Mouse (Mus musculus): ENCODE data around the gene Olfr153.
"Not testable (repeated sequence)": the region's sequence is repeated elsewhere in the genome, so short reads cannot be mapped to it uniquely, and the experiment has no call there.

Olfr153 gene

DNA sequence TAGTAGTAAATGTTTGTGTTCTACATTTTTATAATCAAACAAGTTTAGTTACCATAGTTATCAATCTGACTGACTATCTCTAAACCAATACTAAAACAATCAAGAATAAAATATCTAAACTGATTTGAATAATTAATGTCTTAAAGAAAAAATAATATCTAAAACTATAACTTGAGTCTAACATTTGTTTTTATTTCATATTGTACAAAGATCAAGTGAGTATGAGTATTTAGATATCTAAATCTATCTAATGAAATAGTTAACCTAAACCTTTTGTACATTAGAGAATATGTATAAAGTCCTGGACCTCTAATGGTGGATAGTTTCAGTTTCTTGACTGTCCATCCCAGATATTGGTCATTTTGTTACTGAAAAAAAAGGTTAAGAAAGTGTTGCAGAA, at the start of gene Olfr153:
TSS of gene Olfr153 (plus strand) at position 301 of the 400 bp plus-strand sequence.
- in situ Hi-C loops (cut with MboI; ENCODE audit: low sequenced_read_pairs), result no loop called here

DNA sequence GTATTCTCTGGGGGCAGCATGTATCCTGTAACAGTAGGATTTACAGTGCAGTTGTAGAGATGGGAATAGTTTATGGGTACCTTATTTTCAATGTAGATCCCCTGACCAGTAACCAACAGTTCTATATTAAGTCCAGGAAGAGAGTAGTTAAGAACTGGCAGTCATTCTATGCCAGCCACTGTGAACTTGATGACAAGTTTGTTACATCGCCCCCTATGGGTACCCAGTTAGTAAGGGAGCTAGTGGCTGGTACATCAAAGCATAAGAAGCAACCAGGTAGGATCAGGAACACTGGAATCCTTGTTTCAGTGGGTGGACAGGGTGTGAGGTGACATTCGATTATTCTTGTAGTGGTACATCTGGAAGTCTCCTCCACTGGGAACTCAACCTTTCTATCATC, 49.3 kb upstream of the Olfr153 start:
- in situ Hi-C loops (cut with MboI; ENCODE audit: low sequenced_read_pairs), result no loop called here

DNA sequence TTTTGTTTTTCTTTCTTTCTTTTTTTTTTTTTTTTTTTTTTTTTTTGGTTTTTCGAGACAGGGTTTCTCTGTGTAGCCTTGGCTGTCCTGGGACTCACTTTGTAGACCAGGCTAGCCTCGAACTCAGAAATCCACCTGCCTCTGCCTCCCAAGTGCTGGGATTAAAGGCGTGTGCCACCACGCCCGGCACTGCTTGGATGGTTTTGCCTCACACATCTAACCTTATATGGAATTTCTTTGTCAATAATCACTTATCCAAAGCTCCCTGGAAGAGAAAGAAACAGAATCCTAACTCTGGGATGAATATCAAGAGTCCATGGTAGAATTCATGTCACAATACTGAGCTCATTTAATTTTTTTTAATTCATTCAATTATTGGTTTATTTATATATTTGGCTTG, 34.6 kb upstream of the Olfr153 start, which contains the start of gene Pramel7:
TSS of gene Pramel7 (minus strand) at position 101 of the 400 bp plus-strand sequence.
- in situ Hi-C loops (cut with MboI; ENCODE audit: low sequenced_read_pairs), result not testable (repeated sequence)

DNA sequence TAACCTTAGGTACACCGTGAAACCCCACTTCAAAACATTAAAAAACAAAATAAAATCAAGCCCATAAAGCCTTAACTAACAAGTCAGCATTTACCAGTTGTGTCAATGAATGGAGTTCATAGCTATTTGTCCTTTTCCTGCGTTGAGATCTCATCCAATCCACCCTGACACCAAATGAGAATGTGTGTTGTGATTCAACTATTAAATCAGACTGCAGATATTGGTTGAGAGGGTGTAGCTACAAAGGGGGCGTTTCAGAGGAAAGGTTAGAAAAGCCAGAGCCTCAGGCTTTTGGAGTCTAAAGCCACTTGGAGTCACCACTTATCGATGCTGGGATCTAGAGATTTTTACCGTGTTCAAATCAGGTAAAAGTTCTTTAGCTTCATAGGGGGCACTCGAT, 25.3 kb upstream of the Olfr153 start, which contains the start of gene Pramel6:
TSS of gene Pramel6 (plus strand) at position 301 of the 400 bp plus-strand sequence.
- in situ Hi-C loops (cut with MboI; ENCODE audit: low sequenced_read_pairs), result no loop called here

DNA sequence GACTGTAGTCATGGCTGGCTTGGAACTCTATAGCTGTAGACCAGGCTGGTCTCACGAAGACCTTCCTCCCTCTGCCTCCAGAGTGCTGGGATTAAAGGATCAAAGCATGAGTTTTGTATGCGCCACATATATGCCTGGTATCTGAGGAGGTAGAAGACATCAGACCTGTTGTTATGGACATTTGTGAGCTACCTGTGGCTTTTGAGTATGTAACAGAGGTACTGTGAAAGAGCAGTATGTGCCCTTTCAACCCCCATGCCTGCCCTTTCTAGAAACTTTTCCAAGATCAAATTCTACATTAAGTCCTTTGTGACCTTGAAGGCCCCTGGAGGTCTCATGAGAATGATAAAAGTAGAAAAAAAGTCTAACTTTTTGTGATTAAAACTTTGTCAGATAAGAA, 16.6 kb upstream of the Olfr153 start:
- in situ Hi-C loops (cut with MboI; ENCODE audit: low sequenced_read_pairs), result no loop called here

DNA sequence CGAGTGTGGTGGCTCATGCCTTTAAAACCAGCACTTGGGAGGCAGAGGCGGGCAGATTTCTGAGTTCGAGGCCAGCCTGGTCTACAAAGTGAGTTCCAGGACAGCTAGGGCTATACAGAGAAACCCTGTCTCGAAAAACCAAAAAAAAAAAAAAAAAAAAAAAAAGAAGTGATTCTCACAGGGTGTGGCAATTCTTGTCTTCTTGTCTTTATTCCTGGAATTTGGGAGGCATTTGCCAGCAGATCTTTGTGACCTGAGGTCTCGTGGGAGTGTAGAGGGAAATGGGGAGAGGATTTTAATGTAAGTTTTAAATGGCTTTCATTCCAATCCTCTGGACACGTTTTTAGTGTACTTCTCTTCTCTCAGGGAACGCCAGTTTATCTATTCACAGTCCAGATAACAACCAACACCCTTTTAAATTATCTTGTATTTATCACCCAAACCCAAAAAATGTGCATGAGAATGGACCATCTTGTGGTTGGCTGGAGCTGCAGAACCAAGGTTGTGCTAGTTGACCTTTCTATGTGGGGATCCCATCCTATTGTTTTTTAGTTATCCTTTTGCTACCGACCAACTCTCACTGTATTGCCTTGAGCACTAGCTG, 16.0 kb upstream of the Olfr153 start:
- in situ Hi-C loops (cut with MboI; ENCODE audit: low sequenced_read_pairs), result no loop called here

DNA sequence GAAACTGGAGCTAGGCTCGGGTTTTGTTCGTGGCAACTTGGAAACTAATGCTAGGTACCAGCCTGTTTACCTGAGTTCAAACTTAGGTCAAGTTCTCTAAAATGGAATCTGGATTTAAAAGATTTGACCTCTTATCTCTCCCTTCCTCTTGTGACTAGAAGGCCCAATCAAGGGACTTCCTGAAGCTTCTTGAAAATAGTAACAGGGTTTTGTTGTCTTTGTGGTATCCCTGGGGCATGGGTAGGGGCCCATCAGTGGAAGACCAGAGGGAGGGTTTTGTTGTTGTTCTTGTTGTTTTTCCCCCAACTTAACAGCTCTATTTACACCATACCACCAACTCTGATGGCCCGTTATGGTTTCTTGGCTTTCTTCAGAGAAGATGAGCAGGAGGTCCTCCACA, 15.0 kb upstream of the Olfr153 start:
- in situ Hi-C loops (cut with MboI; ENCODE audit: low sequenced_read_pairs), result no loop called here

DNA sequence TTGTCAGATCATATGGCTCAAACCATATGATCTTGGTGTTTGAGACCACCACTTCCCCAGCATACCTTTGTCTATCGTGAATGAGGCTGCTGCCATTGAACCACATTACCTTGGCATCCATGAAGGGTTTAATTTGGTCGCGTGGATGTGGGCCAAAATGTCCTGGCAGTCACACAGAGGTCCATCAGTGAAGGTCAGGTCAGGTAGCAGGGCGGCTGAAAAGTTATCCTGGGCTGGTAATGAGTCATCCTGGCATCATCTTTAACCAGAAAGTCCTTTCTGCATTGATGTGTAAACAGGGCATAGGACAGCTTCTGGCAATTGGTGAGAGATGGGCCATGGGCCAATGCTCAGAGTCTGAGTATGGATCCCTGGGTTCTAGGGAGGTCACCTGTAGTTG, 10.9 kb upstream of the Olfr153 start:
- in situ Hi-C loops (cut with MboI; ENCODE audit: low sequenced_read_pairs), result no loop called here

DNA sequence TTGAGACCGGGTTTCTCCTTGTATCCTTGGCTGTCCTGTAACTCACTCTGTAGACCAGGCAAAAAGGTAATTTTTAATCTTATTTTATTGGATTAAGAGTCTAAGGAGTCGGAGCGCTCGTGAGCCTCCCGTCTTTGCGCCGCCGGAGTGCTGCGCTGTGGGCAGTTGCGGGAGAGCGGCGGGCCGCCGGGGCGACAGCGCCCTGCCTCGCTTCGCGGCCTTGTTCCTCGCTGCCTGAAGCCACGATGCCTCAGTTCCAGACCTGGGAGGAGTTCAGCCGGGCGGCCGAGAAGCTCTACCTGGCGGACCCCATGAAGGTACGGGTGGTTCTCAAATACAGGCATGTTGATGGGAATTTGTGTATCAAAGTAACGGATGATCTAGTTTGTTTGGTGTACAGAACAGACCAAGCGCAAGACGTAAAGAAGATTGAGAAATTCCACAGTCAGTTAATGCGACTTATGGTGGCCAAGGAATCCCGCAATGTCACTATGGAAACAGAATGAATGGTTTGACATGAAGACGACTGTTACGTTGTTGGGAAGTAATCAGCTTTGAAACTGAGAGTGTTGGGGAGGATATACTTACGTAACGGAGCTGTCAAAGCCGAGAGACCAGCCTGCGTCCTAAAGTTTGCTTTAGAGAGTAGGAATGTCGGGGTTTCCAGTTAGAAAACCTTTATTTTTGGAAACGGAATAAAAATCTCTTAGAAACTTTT, 5.5 kb upstream of the Olfr153 start:
- in situ Hi-C loops (cut with MboI; ENCODE audit: low sequenced_read_pairs), result not testable (repeated sequence)

DNA sequence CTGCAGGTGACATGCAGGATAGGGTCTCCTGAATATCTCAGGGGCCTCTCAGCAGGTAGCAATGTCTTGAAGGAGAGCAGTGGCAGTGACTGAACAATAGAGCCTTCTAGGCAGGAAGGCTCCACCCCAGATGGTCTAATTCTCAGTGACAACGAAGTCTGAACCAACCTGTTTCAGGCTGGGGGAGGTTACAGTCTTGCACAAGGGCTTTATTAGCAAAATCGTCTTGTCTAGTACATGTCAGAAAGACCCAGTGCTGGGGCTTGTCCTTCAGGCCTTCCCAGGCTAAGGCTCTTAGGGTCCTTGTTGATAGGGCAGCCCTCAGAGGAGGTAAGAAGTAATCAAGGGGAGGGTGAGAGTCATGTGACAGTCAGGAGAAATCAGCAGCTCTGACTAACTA, 3.2 kb downstream of the Olfr153 start:
- in situ Hi-C loops (cut with MboI; ENCODE audit: low sequenced_read_pairs), result no loop called here

DNA sequence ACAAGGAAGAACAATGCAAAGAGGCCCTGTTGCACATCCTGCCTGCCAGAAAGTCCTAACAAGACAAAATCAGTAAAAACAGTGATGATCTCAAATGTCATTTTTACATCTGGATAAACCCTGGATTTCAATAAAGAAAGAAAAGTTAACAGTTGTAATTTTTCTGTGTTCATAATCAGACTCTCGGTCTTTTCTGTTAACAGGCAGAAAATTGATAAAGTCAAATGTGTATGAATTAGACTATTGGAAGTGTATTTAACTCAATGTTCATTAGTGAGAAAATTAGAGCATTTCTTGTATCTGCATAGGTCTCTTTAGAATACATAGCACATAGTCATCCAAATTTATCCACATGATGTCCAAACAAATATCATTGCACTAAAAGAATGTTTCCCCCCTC, 13.8 kb downstream of the Olfr153 start, which contains the start of gene Olfr1128:
TSS of gene Olfr1128 (minus strand) at position 101 of the 400 bp plus-strand sequence.
- in situ Hi-C loops (cut with MboI; ENCODE audit: low sequenced_read_pairs), result no loop called here

DNA sequence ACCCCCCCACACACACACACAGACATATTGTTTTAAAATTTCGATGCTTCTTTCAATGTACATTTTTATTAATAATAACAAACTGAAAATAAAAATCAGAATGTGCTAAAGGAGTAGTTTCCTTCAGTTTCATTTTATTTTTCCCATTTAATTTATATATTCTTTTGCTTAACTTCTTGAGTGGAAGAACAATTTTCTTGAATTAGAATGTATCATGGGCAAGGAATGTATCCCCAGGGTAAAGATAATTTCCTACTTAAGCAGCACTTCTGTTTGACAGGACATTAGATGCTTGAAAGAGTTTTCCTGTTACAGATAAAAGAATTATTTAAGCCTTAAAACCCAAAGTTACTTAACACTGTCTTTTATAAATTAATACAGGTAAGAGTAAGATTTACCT, 42.0 kb downstream of the Olfr153 start, which contains the start of gene Olfr1129:
TSS of gene Olfr1129 (plus strand) at position 301 of the 400 bp plus-strand sequence.
- in situ Hi-C loops (cut with MboI; ENCODE audit: low sequenced_read_pairs), result not testable (repeated sequence)
